Mouse (Mus musculus): ENCODE measurements around the gene Ttll5. TPM values are rescaled to one million over a fixed set of nuclear protein-coding genes. Genes with fewer than 3 reads are reported as not detected.

Gene Ttll5
- polyA plus RNA-seq, 1 experiment from 2014 or later: 14.0 TPM

GRCm38 (mm10) chr12:85959822-85960501, 135.5 kb downstream of the Ttll5 start:
- Histone ChIP-seq H3K27ac (no peak overlapping the region), H3K4me1 (replicated peaks) (no peaks in the 10 kb centered on the region; the same call in 1 of the 2 replicates), H3K4me3 (replicated peaks) (no peak overlapping the region), H3K4me2 (replicated peaks) (no peak overlapping the region), H3K9me3 (no peaks in the 10 kb centered on the region), H3K9ac (replicated peaks) (no peak overlapping the region), H3K27me3 (no peaks in the 10 kb centered on the region), H3K36me3 (peaks cover 20% of the 10 kb centered on the region)
- whole genome bisulfite sequencing: 70% methylated on average over 10 of the region's 10 CpGs
- ATAC-seq: no peak

- H3K27ac ChIP-seq: no peak overlapping the region
- WGBS: 86% methylated on average over 4 of the region's 4 CpGs
- H3K27me3 ChIP-seq: no peaks in the 10 kb centered on the region
- H3K9ac ChIP-seq (replicated peaks): no peak overlapping the region
- H3K4me2 ChIP-seq (replicated peaks): no peak overlapping the region
- H3K4me3 ChIP-seq (replicated peaks): no peak overlapping the region
- peaks cover 18% of the 10 kb centered on the region for H3K36me3 ChIP-seq
- H3K9me3 ChIP-seq: no peaks in the 10 kb centered on the region
- no peaks in the 10 kb centered on the region; the same call in 1 of the 2 replicates for H3K4me1 ChIP-seq (replicated peaks)
- no peak for ATAC-seq
Measured at GRCm38 (mm10) chr12:85960699-85961098, 136.2 kb downstream of the Ttll5 start.

GRCm38 (mm10) chr12:85963160-85963559, 138.7 kb downstream of the Ttll5 start:
- 94% methylated on average over 2 of the region's 2 CpGs for WGBS
- Histone ChIP-seq H3K27ac (no peak overlapping the region), H3K27me3 (no peaks in the 10 kb centered on the region), H3K4me1 (replicated peaks) (no peaks in the 10 kb centered on the region; the same call in 1 of the 2 replicates), H3K4me2 (replicated peaks) (no peak overlapping the region), H3K4me3 (replicated peaks) (no peak overlapping the region), H3K9ac (replicated peaks) (0 out of 2 replicates have a peak overlapping the region, but pooled peaks have one; percentile 19), H3K9me3 (no peaks in the 10 kb centered on the region), H3K36me3 (peaks cover 12% of the 10 kb centered on the region; the same call in 1 of the 2 replicates)
- ATAC-seq: no peak

GRCm38 (mm10) chr12:85963699-85964098, 139.2 kb downstream of the Ttll5 start:
- Histone ChIP-seq H3K9me3 (no peaks in the 10 kb centered on the region), H3K27me3 (no peaks in the 10 kb centered on the region), H3K4me2 (replicated peaks) (no peak overlapping the region), H3K4me3 (replicated peaks) (no peak overlapping the region), H3K9ac (replicated peaks) (0 out of 2 replicates have a peak overlapping the region, but pooled peaks have one; percentile 19), H3K4me1 (replicated peaks) (no peaks in the 10 kb centered on the region; the same call in 1 of the 2 replicates), H3K27ac (no peak overlapping the region), H3K36me3 (peaks cover 12% of the 10 kb centered on the region; the same call in 1 of the 2 replicates)
- 88% methylated on average over 11 of the region's 11 CpGs for WGBS
- no peak for ATAC-seq

GRCm38 (mm10) chr12:85964436-85964835, 140.0 kb downstream of the Ttll5 start:
- no peaks in the 10 kb centered on the region; the same call in 1 of the 2 replicates for H3K4me1 ChIP-seq (replicated peaks)
- no peak overlapping the region for H3K4me2 ChIP-seq (replicated peaks)
- 0 out of 2 replicates have a peak, but pooled peaks cover 10% of the 10 kb centered on the region for H3K36me3 ChIP-seq
- 89% methylated on average over 3 of the region's 3 CpGs for WGBS
- H3K27me3 ChIP-seq: no peaks in the 10 kb centered on the region
- ATAC-seq: no peak
- H3K9ac ChIP-seq (replicated peaks): no peak overlapping the region
- H3K4me3 ChIP-seq (replicated peaks): no peak overlapping the region
- no peak overlapping the region for H3K27ac ChIP-seq
- H3K9me3 ChIP-seq: no peaks in the 10 kb centered on the region

- H3K4me2 ChIP-seq (replicated peaks): no peak overlapping the region
- no peak for ATAC-seq
- no peak overlapping the region for H3K9ac ChIP-seq (replicated peaks)
- H3K27ac ChIP-seq: no peak overlapping the region
- no peaks in the 10 kb centered on the region for H3K27me3 ChIP-seq
- 0 out of 2 replicates have a peak, but pooled peaks cover 10% of the 10 kb centered on the region for H3K36me3 ChIP-seq
- no peaks in the 10 kb centered on the region for H3K9me3 ChIP-seq
- no peak overlapping the region for H3K4me3 ChIP-seq (replicated peaks)
- no peaks in the 10 kb centered on the region for H3K4me1 ChIP-seq (replicated peaks)
Measured at GRCm38 (mm10) chr12:85967812-85968211, 143.4 kb downstream of the Ttll5 start.

GRCm38 (mm10) chr12:85968409-85968808, 143.9 kb downstream of the Ttll5 start:
- Histone ChIP-seq H3K27me3 (no peaks in the 10 kb centered on the region), H3K4me2 (replicated peaks) (no peak overlapping the region), H3K9ac (replicated peaks) (no peak overlapping the region), H3K9me3 (no peaks in the 10 kb centered on the region), H3K4me3 (replicated peaks) (no peak overlapping the region), H3K4me1 (replicated peaks) (no peaks in the 10 kb centered on the region), H3K36me3 (0 out of 2 replicates have a peak, but pooled peaks cover 10% of the 10 kb centered on the region), H3K27ac (no peak overlapping the region)
- 74% methylated on average over 4 of the region's 4 CpGs for WGBS
- ATAC-seq: no peak

GRCm38 (mm10) chr12:85969571-85969970, 145.1 kb downstream of the Ttll5 start:
- Histone ChIP-seq H3K9ac (replicated peaks) (no peak overlapping the region), H3K27ac (no peak overlapping the region), H3K4me1 (replicated peaks) (no peaks in the 10 kb centered on the region), H3K9me3 (no peaks in the 10 kb centered on the region), H3K27me3 (no peaks in the 10 kb centered on the region), H3K36me3 (no peaks in the 10 kb centered on the region), H3K4me3 (replicated peaks) (no peak overlapping the region), H3K4me2 (replicated peaks) (no peak overlapping the region)
- no peak for ATAC-seq
- WGBS: 75% methylated on average over 5 of the region's 5 CpGs

- Histone ChIP-seq H3K9me3 (no peaks in the 10 kb centered on the region), H3K4me1 (replicated peaks) (no peaks in the 10 kb centered on the region), H3K4me2 (replicated peaks) (no peak overlapping the region), H3K27me3 (no peaks in the 10 kb centered on the region), H3K36me3 (no peaks in the 10 kb centered on the region), H3K27ac (no peak overlapping the region), H3K9ac (replicated peaks) (no peak overlapping the region), H3K4me3 (replicated peaks) (no peak overlapping the region)
- WGBS: 66% methylated on average over 5 of the region's 5 CpGs
- ATAC-seq: no peak
Measured at GRCm38 (mm10) chr12:85970191-85970590, 145.7 kb downstream of the Ttll5 start.

GRCm38 (mm10) chr12:85970803-85971202, 146.3 kb downstream of the Ttll5 start:
- Histone ChIP-seq H3K4me1 (replicated peaks) (no peaks in the 10 kb centered on the region), H3K36me3 (no peaks in the 10 kb centered on the region), H3K9me3 (no peaks in the 10 kb centered on the region), H3K9ac (replicated peaks) (no peak overlapping the region), H3K27me3 (no peaks in the 10 kb centered on the region), H3K4me3 (replicated peaks) (no peak overlapping the region), H3K4me2 (replicated peaks) (no peak overlapping the region), H3K27ac (no peak overlapping the region)
- no peak for ATAC-seq
- 78% methylated on average over 2 of the region's 2 CpGs for WGBS

GRCm38 (mm10) chr12:85971655-85972054, 147.2 kb downstream of the Ttll5 start:
- H3K4me1 ChIP-seq (replicated peaks): no peaks in the 10 kb centered on the region
- ATAC-seq: no peak
- 91% methylated on average over 4 of the region's 4 CpGs for WGBS
- no peaks in the 10 kb centered on the region for H3K9me3 ChIP-seq
- no peak overlapping the region for H3K4me3 ChIP-seq (replicated peaks)
- H3K27ac ChIP-seq: no peak overlapping the region
- no peaks in the 10 kb centered on the region for H3K36me3 ChIP-seq
- no peak overlapping the region for H3K9ac ChIP-seq (replicated peaks)
- H3K27me3 ChIP-seq: no peaks in the 10 kb centered on the region
- H3K4me2 ChIP-seq (replicated peaks): no peak overlapping the region

- Histone ChIP-seq H3K9me3 (no peaks in the 10 kb centered on the region), H3K4me3 (replicated peaks) (no peak overlapping the region), H3K27ac (no peak overlapping the region), H3K27me3 (no peaks in the 10 kb centered on the region), H3K4me1 (replicated peaks) (no peaks in the 10 kb centered on the region), H3K9ac (replicated peaks) (no peak overlapping the region), H3K36me3 (no peaks in the 10 kb centered on the region), H3K4me2 (replicated peaks) (no peak overlapping the region)
- ATAC-seq: no peak
- WGBS: 78% methylated on average over 4 of the region's 4 CpGs
Measured at GRCm38 (mm10) chr12:85973526-85973925, 149.1 kb downstream of the Ttll5 start.

GRCm38 (mm10) chr12:85974030-85974429, 149.6 kb downstream of the Ttll5 start:
- 67% methylated on average over 4 of the region's 4 CpGs for WGBS
- Histone ChIP-seq H3K4me2 (replicated peaks) (no peak overlapping the region), H3K4me1 (replicated peaks) (no peaks in the 10 kb centered on the region), H3K4me3 (replicated peaks) (no peak overlapping the region), H3K9ac (replicated peaks) (no peak overlapping the region), H3K27ac (no peak overlapping the region), H3K9me3 (no peaks in the 10 kb centered on the region), H3K27me3 (no peaks in the 10 kb centered on the region), H3K36me3 (no peaks in the 10 kb centered on the region; the same call in 1 of the 2 replicates)
- ATAC-seq: no peak

Data from midbrain, embryonic 13.5 days (tissue).